Mouse (Mus musculus) forebrain, embryonic 11.5 days (tissue): ENCODE results near the gene Tial1. TPM values are rescaled to one million over a fixed set of nuclear protein-coding genes. Genes with fewer than 3 reads are reported as not detected.

Experiments
- ATAC-seq: fragments of 200-750 bp; cut with Nextera tagmentation; replicated peaks from 2 replicates; pipeline ENCODE4 v1.8.0; 2017; ENCODE audit warnings: moderate TSS enrichment; ENCODE audit not compliant: low FRiP score
- DNase-seq: peaks from one replicate; pipeline ENCODE4 v3.0.0-alpha.2; 2017; ENCODE audit warnings: low spot score
- H3K27ac ChIP-seq: fragments of 300-500 bp; sonication (generic); 2 replicates; pipeline ENCODE4 v1.5.1; 2014; ENCODE audit warnings: low read depth, low read length
- H3K27me3 ChIP-seq: fragments of 300-500 bp; sonication (generic); 2 replicates; pipeline ENCODE4 v1.6.1; 2014; ENCODE audit warnings: mild to moderate bottlenecking, low read length, mixed read lengths; ENCODE audit not compliant: control insufficient read depth, insufficient read depth
- H3K36me3 ChIP-seq: fragments of 300-500 bp; sonication (generic); 2 replicates; pipeline ENCODE4 v1.6.1; 2014; ENCODE audit warnings: mild to moderate bottlenecking, low read length, moderate library complexity, mixed read lengths; ENCODE audit not compliant: control insufficient read depth, insufficient read depth
- H3K4me1 ChIP-seq: fragments of 300-500 bp; sonication (generic); replicated peaks from 2 replicates; pipeline ENCODE4 v1.6.1; 2014; ENCODE audit warnings: low read length, mixed read lengths; ENCODE audit not compliant: control insufficient read depth, insufficient read depth
- H3K4me2 ChIP-seq: fragments of 300-500 bp; sonication (generic); 2 replicates; pipeline ENCODE4 v1.6.1; 2014; ENCODE audit warnings: low read depth, mild to moderate bottlenecking, low read length, moderate library complexity, mixed read lengths; ENCODE audit not compliant: severe bottlenecking
- H3K4me3 ChIP-seq: fragments of 300-500 bp; sonication (generic); 2 replicates; pipeline ENCODE4 v1.5.1; 2014; ENCODE audit warnings: low read depth, low read length
- H3K9ac ChIP-seq: fragments of 300-500 bp; sonication (generic); 2 replicates; pipeline ENCODE4 v1.6.1; 2014; ENCODE audit warnings: low read length
- H3K9me3 ChIP-seq: fragments of 300-500 bp; sonication (generic); 2 replicates; pipeline ENCODE4 v1.6.1; 2016; ENCODE audit warnings: low read length, mixed read lengths; ENCODE audit not compliant: control insufficient read depth
- WGBS: fragments of 180-500 bp; shearing (Covaris S2); extraction: QIAGEN DNeasy Blood & Tissue Kit; methylation state at CpG from one replicate; pipeline ENCODE4 v1.1.7; 2014; 5-methylcytosine and 5-hydroxymethylcytosine counted together
- polyA plus RNA-seq: library from polyadenylated mRNA; unstranded; fragments of >200 nt; fragmentation: Nextera tagmentation; extraction: Ambion mirVana; gene quantifications from 2 replicates; pipeline ENCODE4 v1.2.1, GENCODE M21; 2014

The Tial1 gene
- polyA plus RNA-seq, 1 experiment from 2014 or later: 48.2 TPM

GRCm38 (mm10) chr7:128422491-128422890, 39.0 kb downstream of the Tial1 start:
- Histone ChIP-seq H3K9ac (no peak overlapping the region), H3K27ac (no peak overlapping the region), H3K4me2 (no peak overlapping the region), H3K4me3 (no peak overlapping the region), H3K27me3 (peaks cover 31% of the 10 kb centered on the region), H3K4me1 (peaks cover 6% of the 10 kb centered on the region; the same call in 1 of the 2 replicates), H3K36me3 (no peaks in the 10 kb centered on the region), H3K9me3 (no peaks in the 10 kb centered on the region)
- no peak for DNase-seq
- WGBS: 80% methylated on average over 3 of the region's 3 CpGs
- no peak for ATAC-seq

- Histone ChIP-seq H3K27me3 (peaks cover 38% of the 10 kb centered on the region), H3K9me3 (no peaks in the 10 kb centered on the region), H3K27ac (no peak overlapping the region), H3K4me1 (peaks cover 8% of the 10 kb centered on the region; the same call in 1 of the 2 replicates), H3K36me3 (no peaks in the 10 kb centered on the region), H3K4me2 (no peak overlapping the region), H3K4me3 (no peak overlapping the region), H3K9ac (no peak overlapping the region)
- no peak for DNase-seq
- no peak for ATAC-seq
- WGBS: 88% methylated on average over 7 of the region's 7 CpGs
Observed at GRCm38 (mm10) chr7:128421701-128422100, 39.8 kb downstream of the Tial1 start.

- Histone ChIP-seq H3K36me3 (no peaks in the 10 kb centered on the region), H3K4me1 (peaks cover 8% of the 10 kb centered on the region; the same call in 1 of the 2 replicates), H3K27me3 (peaks cover 50% of the 10 kb centered on the region), H3K4me2 (no peak overlapping the region), H3K27ac (no peak overlapping the region), H3K9me3 (no peaks in the 10 kb centered on the region), H3K9ac (no peak overlapping the region), H3K4me3 (no peak overlapping the region)
- ATAC-seq (no peak), DNase-seq (no peak)
- WGBS: 5% methylated on average over 9 of the region's 9 CpGs
Observed at GRCm38 (mm10) chr7:128419690-128420089, 41.8 kb downstream of the Tial1 start.

- no peak within 1 kb of the TSS for H3K27ac ChIP-seq
- WGBS: under 1% methylated on average over 82 of the region's 102 CpGs
Observed at GRCm38 (mm10) chr7:128417930-128418779, 43.4 kb downstream of the Tial1 start, which contains the start of gene Rgs10. Gene Rgs10 (minus strand): TSS chr7:128418758.

GRCm38 (mm10) chr7:128417226-128417929, 44.1 kb downstream of the Tial1 start:
- Histone ChIP-seq H3K9ac (peak overlapping the region; percentile 62), H3K36me3 (no peaks in the 10 kb centered on the region), H3K27me3 (peaks cover 50% of the 10 kb centered on the region), H3K27ac (no peak overlapping the region), H3K9me3 (no peaks in the 10 kb centered on the region), H3K4me2 (peak overlapping the region; percentile 99), H3K4me3 (peak overlapping the region; percentile 66), H3K4me1 (peaks cover 8% of the 10 kb centered on the region; the same call in 1 of the 2 replicates)
- DNase-seq (no peak), ATAC-seq (peak; percentile 63)
- 3% methylated on average over 32 of the region's 32 CpGs for WGBS

More at GRCm38 (mm10) chr7:128417930-128418779, 43.4 kb downstream of the Tial1 start, which contains the start of gene Rgs10:
- peak within 1 kb of the TSS; percentile 99 for H3K4me2 ChIP-seq
- H3K4me3 ChIP-seq: peak within 1 kb of the TSS; percentile 66
- ATAC-seq (peak; percentile 78), DNase-seq (peak; percentile 81)
- no peaks in the 10 kb centered on the region for H3K36me3 ChIP-seq
- H3K9ac ChIP-seq: peak within 1 kb of the TSS; percentile 62
- H3K27me3 ChIP-seq: peaks cover 50% of the 10 kb centered on the region
- peaks cover 8% of the 10 kb centered on the region; the same call in 1 of the 2 replicates for H3K4me1 ChIP-seq
- no peaks in the 10 kb centered on the region for H3K9me3 ChIP-seq

- Histone ChIP-seq H3K27ac (no peak overlapping the region), H3K4me3 (no peak overlapping the region), H3K9ac (no peak overlapping the region), H3K36me3 (no peaks in the 10 kb centered on the region), H3K9me3 (no peaks in the 10 kb centered on the region), H3K27me3 (peaks cover 50% of the 10 kb centered on the region), H3K4me2 (no peak overlapping the region), H3K4me1 (peaks cover 8% of the 10 kb centered on the region; the same call in 1 of the 2 replicates)
- 67% methylated on average over 6 of the region's 6 CpGs for WGBS
- no peak for ATAC-seq
- no peak for DNase-seq
Observed at GRCm38 (mm10) chr7:128416664-128417063, 44.9 kb downstream of the Tial1 start.

- WGBS: 60% methylated on average over 8 of the region's 8 CpGs
- H3K4me2 ChIP-seq: no peak overlapping the region
- peaks cover 35% of the 10 kb centered on the region for H3K27me3 ChIP-seq
- no peaks in the 10 kb centered on the region for H3K36me3 ChIP-seq
- H3K9me3 ChIP-seq: no peaks in the 10 kb centered on the region
- H3K4me1 ChIP-seq: peaks cover 8% of the 10 kb centered on the region; the same call in 1 of the 2 replicates
- ATAC-seq: no peak
- no peak overlapping the region for H3K4me3 ChIP-seq
- H3K27ac ChIP-seq: no peak overlapping the region
- DNase-seq: no peak
- no peak overlapping the region for H3K9ac ChIP-seq
Observed at GRCm38 (mm10) chr7:128414433-128414832, 47.1 kb downstream of the Tial1 start.

GRCm38 (mm10) chr7:128412071-128412833, 49.3 kb downstream of the Tial1 start:
- Histone ChIP-seq H3K4me1 (peaks cover under 1% of the 10 kb centered on the region; the same call in 1 of the 2 replicates), H3K27me3 (peaks cover 17% of the 10 kb centered on the region), H3K4me3 (no peak overlapping the region), H3K9ac (no peak overlapping the region), H3K27ac (no peak overlapping the region), H3K9me3 (no peaks in the 10 kb centered on the region), H3K36me3 (no peaks in the 10 kb centered on the region), H3K4me2 (no peak overlapping the region)
- WGBS: 65% methylated on average over 10 of the region's 10 CpGs
- no peak for ATAC-seq
- no peak for DNase-seq
